Mouse (Mus musculus) stomach, postnatal 0 days (tissue): ENCODE results near the gene Ncmap.

Experiments
- CTCF ChIP-seq: IDR thresholded peaks from 2 replicates; pipeline ENCODE4 v1.5.1; 2016; ENCODE audit warnings: antibody characterized with exemption, low read depth, mild to moderate bottlenecking, moderate library complexity
- EP300 ChIP-seq: optimal IDR thresholded peaks from 2 replicates; pipeline ENCODE3; 2016; ENCODE audit warnings: antibody characterized with exemption

GRCm38 (mm10) chr4:135420961-135421360 is 22.9 kb upstream of the Ncmap start:
- TF ChIP-seq CTCF (no peak), EP300 (no peak)
